Mouse (Mus musculus) kidney, adult 9 months (tissue): ENCODE measurements around the gene Oas1f.
"Not testable (repeated sequence)": the region's sequence is repeated elsewhere in the genome, so short reads cannot be mapped to it uniquely, and the experiment has no call there.

Source experiments
- DNase-seq: peaks from one replicate; pipeline ENCODE4 v3.0.0; 2022

Oas1f gene

GRCm38 (mm10) chr5:120847067-120847466 is at the start of gene Oas1f:
TSS of gene Oas1f (plus strand) at chr5:120847367.
- DNase-seq = no peak

- DNase-seq = not testable (repeated sequence)
Measured at GRCm38 (mm10) chr5:120798147-120798546, 49.0 kb upstream of the Oas1f start.

- DNase-seq = not testable (repeated sequence)
Measured at GRCm38 (mm10) chr5:120798943-120799342, 48.2 kb upstream of the Oas1f start.

- no peak for DNase-seq
Measured at GRCm38 (mm10) chr5:120803596-120803995, 43.6 kb upstream of the Oas1f start.

GRCm38 (mm10) chr5:120806458-120806857 is 40.7 kb upstream of the Oas1f start:
- DNase-seq = peak; percentile 71

- DNase-seq = peak; percentile 60
Measured at GRCm38 (mm10) chr5:120809171-120809570, 38.0 kb upstream of the Oas1f start.

- DNase-seq = peak; percentile 95
Measured at GRCm38 (mm10) chr5:120811951-120812819, 35.0 kb upstream of the Oas1f start, which contains the start of gene Oas1c. TSS of gene Oas1c (minus strand) at chr5:120812514.

GRCm38 (mm10) chr5:120813023-120813422 is 34.1 kb upstream of the Oas1f start:
- DNase-seq = no peak

- DNase-seq = peak; percentile 49
Measured at GRCm38 (mm10) chr5:120815949-120816348, 31.2 kb upstream of the Oas1f start.

- no peak for DNase-seq
Measured at GRCm38 (mm10) chr5:120818999-120819398, 28.2 kb upstream of the Oas1f start.

- DNase-seq = no peak
Measured at GRCm38 (mm10) chr5:120831031-120831430, 16.1 kb upstream of the Oas1f start.

GRCm38 (mm10) chr5:120833335-120834280 is 13.6 kb upstream of the Oas1f start:
- DNase-seq = no peak

GRCm38 (mm10) chr5:120836731-120837585 is 10.2 kb upstream of the Oas1f start:
- peak; percentile 57 for DNase-seq

GRCm38 (mm10) chr5:120844713-120845112 is 2.5 kb upstream of the Oas1f start:
- DNase-seq = peak; percentile 22

- peak; percentile 44 for DNase-seq
Measured at GRCm38 (mm10) chr5:120849601-120850136, 2.5 kb downstream of the Oas1f start.

- DNase-seq = no peak
Measured at GRCm38 (mm10) chr5:120859241-120859640, 12.1 kb downstream of the Oas1f start.

- DNase-seq = no peak
Measured at GRCm38 (mm10) chr5:120861121-120861520, 14.0 kb downstream of the Oas1f start, which contains the start of gene Oas1h. TSS of gene Oas1h (plus strand) at chr5:120861421.

GRCm38 (mm10) chr5:120865336-120865860 is 18.2 kb downstream of the Oas1f start:
- peak; percentile 34 for DNase-seq

- DNase-seq = no peak
Measured at GRCm38 (mm10) chr5:120869436-120870015, 22.4 kb downstream of the Oas1f start.

- no peak for DNase-seq
Measured at GRCm38 (mm10) chr5:120870081-120870480, 22.9 kb downstream of the Oas1f start.

- DNase-seq = no peak
Measured at GRCm38 (mm10) chr5:120870782-120871181, 23.6 kb downstream of the Oas1f start.
